Mouse (Mus musculus): Measurements from ENCODE around the gene Galt. TPM values are rescaled to one million over a fixed set of nuclear protein-coding genes. Genes with fewer than 3 reads are reported as not detected.
"Not testable (repeated sequence)": the region's sequence is repeated elsewhere in the genome, so short reads cannot be mapped to it uniquely, and the experiment has no call there.

Gene Galt
- polyA plus RNA-seq, 1 experiment = 162 TPM

- Histone ChIP-seq H3K27me3 (replicated peaks; ENCODE audit: control insufficient read depth, insufficient read depth, low read length) (no peaks in the 10 kb centered on the region), H3K36me3 (ENCODE audit: control insufficient read depth, insufficient read depth, low read length) (no peaks in the 10 kb centered on the region; the same call in 1 of the 2 replicates), H3K4me1 (ENCODE audit: control insufficient read depth, insufficient read depth, low read length) (peaks cover 19% of the 10 kb centered on the region; the same call in 1 of the 2 replicates), H3K27ac (ENCODE audit: insufficient read depth, low read depth, low read length) (peak overlapping the region; percentile 17; the same call in 1 of the 2 replicates), H3K4me3 (ENCODE audit: insufficient read depth, low read depth, low read length) (no peak overlapping the region)
- TF ChIP-seq POLR2A (IDR thresholded peaks at IDR 0.05; ENCODE audit: low read depth, low read length) (no peak), CTCF (conservative IDR thresholded peaks at IDR 0.05; ENCODE audit: insufficient read depth, insufficient read length, low read depth, low read length) (no peak)
- no peak for DNase-seq
Observed at GRCm38 (mm10) chr4:41761680-41762079, 6.7 kb downstream of the Galt start.

GRCm38 (mm10) chr4:41762099-41762687 is 7.2 kb downstream of the Galt start:
- Histone ChIP-seq H3K4me3 (ENCODE audit: insufficient read depth, low read depth, low read length) (no peak overlapping the region), H3K4me1 (ENCODE audit: control insufficient read depth, insufficient read depth, low read length) (peaks cover 19% of the 10 kb centered on the region; the same call in 1 of the 2 replicates), H3K36me3 (ENCODE audit: control insufficient read depth, insufficient read depth, low read length) (peaks cover 1% of the 10 kb centered on the region; the same call in 1 of the 2 replicates), H3K27me3 (replicated peaks; ENCODE audit: control insufficient read depth, insufficient read depth, low read length) (no peaks in the 10 kb centered on the region), H3K27ac (ENCODE audit: insufficient read depth, low read depth, low read length) (no peak overlapping the region)
- DNase-seq = no peak
- 61% methylated on average over 8 of the region's 8 CpGs for WGBS
- no peak for TF ChIP-seq CTCF (conservative IDR thresholded peaks at IDR 0.05; ENCODE audit: insufficient read depth, insufficient read length, low read depth, low read length)
- TF ChIP-seq POLR2A (IDR thresholded peaks at IDR 0.05; ENCODE audit: low read depth, low read length) = no peak

- H3K4me3 ChIP-seq (ENCODE audit: insufficient read depth, low read depth, low read length) = not testable (repeated sequence)
Observed at GRCm38 (mm10) chr4:41762688-41763114, 7.7 kb downstream of the Galt start.

GRCm38 (mm10) chr4:41763176-41763575 is 8.1 kb downstream of the Galt start:
- H3K4me1 ChIP-seq (ENCODE audit: control insufficient read depth, insufficient read depth, low read length) = peaks cover 19% of the 10 kb centered on the region; the same call in 1 of the 2 replicates
- not testable (repeated sequence) for H3K36me3 ChIP-seq (ENCODE audit: control insufficient read depth, insufficient read depth, low read length); DNase-seq; H3K4me3 ChIP-seq (ENCODE audit: insufficient read depth, low read depth, low read length); H3K27ac ChIP-seq (ENCODE audit: insufficient read depth, low read depth, low read length); H3K27me3 ChIP-seq (replicated peaks; ENCODE audit: control insufficient read depth, insufficient read depth, low read length)
- WGBS = 72% methylated on average over 5 of the region's 6 CpGs

More at GRCm38 (mm10) chr4:41762688-41763114, 7.7 kb downstream of the Galt start:
- H3K36me3 ChIP-seq (ENCODE audit: control insufficient read depth, insufficient read depth, low read length); H3K27me3 ChIP-seq (replicated peaks; ENCODE audit: control insufficient read depth, insufficient read depth, low read length); H3K27ac ChIP-seq (ENCODE audit: insufficient read depth, low read depth, low read length): not testable (repeated sequence)
- WGBS = 48% methylated on average over 8 of the region's 8 CpGs
- peak; percentile 34 for DNase-seq
- H3K4me1 ChIP-seq (ENCODE audit: control insufficient read depth, insufficient read depth, low read length) = peaks cover 19% of the 10 kb centered on the region; the same call in 1 of the 2 replicates

GRCm38 (mm10) chr4:41767301-41767700 is 12.3 kb downstream of the Galt start:
- DNase-seq; H3K27ac ChIP-seq (ENCODE audit: insufficient read depth, low read depth, low read length); H3K27me3 ChIP-seq (replicated peaks; ENCODE audit: control insufficient read depth, insufficient read depth, low read length); H3K36me3 ChIP-seq (ENCODE audit: control insufficient read depth, insufficient read depth, low read length); H3K4me1 ChIP-seq (ENCODE audit: control insufficient read depth, insufficient read depth, low read length); H3K4me3 ChIP-seq (ENCODE audit: insufficient read depth, low read depth, low read length): not testable (repeated sequence)
- WGBS = 83% methylated on average over 10 of the region's 10 CpGs

GRCm38 (mm10) chr4:41772946-41773345 is 17.9 kb downstream of the Galt start:
- not testable (repeated sequence) for DNase-seq; H3K27ac ChIP-seq (ENCODE audit: insufficient read depth, low read depth, low read length); H3K27me3 ChIP-seq (replicated peaks; ENCODE audit: control insufficient read depth, insufficient read depth, low read length); H3K4me1 ChIP-seq (ENCODE audit: control insufficient read depth, insufficient read depth, low read length); H3K36me3 ChIP-seq (ENCODE audit: control insufficient read depth, insufficient read depth, low read length)
- 8% methylated on average over 7 of the region's 16 CpGs for WGBS
- peak overlapping the region; percentile 42 for H3K4me3 ChIP-seq (ENCODE audit: insufficient read depth, low read depth, low read length)

GRCm38 (mm10) chr4:41773502-41773901 is 18.5 kb downstream of the Galt start:
- WGBS = 0% methylated on average over 18 of the region's 25 CpGs
- H3K36me3 ChIP-seq (ENCODE audit: control insufficient read depth, insufficient read depth, low read length); H3K4me1 ChIP-seq (ENCODE audit: control insufficient read depth, insufficient read depth, low read length); H3K27me3 ChIP-seq (replicated peaks; ENCODE audit: control insufficient read depth, insufficient read depth, low read length): not testable (repeated sequence)
- peak overlapping the region; percentile 86 for H3K27ac ChIP-seq (ENCODE audit: insufficient read depth, low read depth, low read length)
- peak; percentile 91 for DNase-seq
- peak overlapping the region; percentile 66 for H3K4me3 ChIP-seq (ENCODE audit: insufficient read depth, low read depth, low read length)

- peak within 1 kb of the TSS; percentile 86 for H3K27ac ChIP-seq (ENCODE audit: insufficient read depth, low read depth, low read length)
Observed at GRCm38 (mm10) chr4:41774002-41774401, 19.0 kb downstream of the Galt start, which contains the start of gene Ccl27a. Gene Ccl27a (minus strand): TSS chr4:41774247.

GRCm38 (mm10) chr4:41774506-41774905 is 19.5 kb downstream of the Galt start:
- not testable (repeated sequence) for H3K4me3 ChIP-seq (ENCODE audit: insufficient read depth, low read depth, low read length); DNase-seq
- 71% methylated on average over 3 of the region's 3 CpGs for WGBS

More at GRCm38 (mm10) chr4:41774002-41774401, 19.0 kb downstream of the Galt start, which contains the start of gene Ccl27a:
- DNase-seq = peak; percentile 94
- not testable (repeated sequence) for H3K36me3 ChIP-seq (ENCODE audit: control insufficient read depth, insufficient read depth, low read length); H3K4me1 ChIP-seq (ENCODE audit: control insufficient read depth, insufficient read depth, low read length); H3K27me3 ChIP-seq (replicated peaks; ENCODE audit: control insufficient read depth, insufficient read depth, low read length)
- H3K4me3 ChIP-seq (ENCODE audit: insufficient read depth, low read depth, low read length) = peak within 1 kb of the TSS; percentile 66
- 4% methylated on average over 12 of the region's 14 CpGs for whole genome bisulfite sequencing

GRCm38 (mm10) chr4:41775840-41776239 is 20.8 kb downstream of the Galt start:
- H3K27me3 ChIP-seq (replicated peaks; ENCODE audit: control insufficient read depth, insufficient read depth, low read length); H3K4me1 ChIP-seq (ENCODE audit: control insufficient read depth, insufficient read depth, low read length); H3K4me3 ChIP-seq (ENCODE audit: insufficient read depth, low read depth, low read length); H3K27ac ChIP-seq (ENCODE audit: insufficient read depth, low read depth, low read length); DNase-seq; H3K36me3 ChIP-seq (ENCODE audit: control insufficient read depth, insufficient read depth, low read length): not testable (repeated sequence)
- WGBS = 94% methylated on average over 1 of the region's 1 CpGs

More at GRCm38 (mm10) chr4:41774506-41774905, 19.5 kb downstream of the Galt start:
- H3K27me3 ChIP-seq (replicated peaks; ENCODE audit: control insufficient read depth, insufficient read depth, low read length); H3K4me1 ChIP-seq (ENCODE audit: control insufficient read depth, insufficient read depth, low read length); H3K36me3 ChIP-seq (ENCODE audit: control insufficient read depth, insufficient read depth, low read length): not testable (repeated sequence)
- H3K27ac ChIP-seq (ENCODE audit: insufficient read depth, low read depth, low read length) = peak overlapping the region; percentile 65; the same call in 1 of the 2 replicates

- H3K36me3 ChIP-seq (ENCODE audit: control insufficient read depth, insufficient read depth, low read length); H3K4me1 ChIP-seq (ENCODE audit: control insufficient read depth, insufficient read depth, low read length); DNase-seq; H3K4me3 ChIP-seq (ENCODE audit: insufficient read depth, low read depth, low read length); H3K27me3 ChIP-seq (replicated peaks; ENCODE audit: control insufficient read depth, insufficient read depth, low read length); H3K27ac ChIP-seq (ENCODE audit: insufficient read depth, low read depth, low read length): not testable (repeated sequence)
- 53% methylated on average over 9 of the region's 9 CpGs for WGBS
Observed at GRCm38 (mm10) chr4:41781271-41781670, 26.2 kb downstream of the Galt start.
